Mouse (Mus musculus): Measurements from ENCODE around the gene Hk2.

DNA sequence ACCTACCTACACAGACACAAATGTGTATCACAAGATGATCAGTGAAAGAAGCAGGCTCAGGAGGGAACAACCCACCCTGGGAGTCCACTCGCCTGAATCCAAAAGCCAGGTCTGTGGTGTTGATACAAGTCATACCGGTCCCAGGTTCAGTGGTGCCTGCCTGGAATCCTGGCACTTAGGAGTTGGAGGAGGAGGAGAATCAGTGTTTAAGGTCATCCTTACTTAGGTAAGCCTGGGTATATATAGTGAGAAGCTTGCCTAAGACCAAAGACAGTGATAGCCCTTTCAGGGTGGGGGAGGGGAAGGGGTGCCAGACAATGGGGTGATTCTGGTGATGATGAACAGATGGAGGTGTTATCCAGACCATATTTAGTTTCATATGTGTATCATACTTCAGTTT is 9.0 kb downstream of the Hk2 start:
- no peak for TF ChIP-seq EP300 (IDR thresholded peaks at IDR 0.05; ENCODE audit: insufficient read depth, low read depth, low read length)
- TF ChIP-seq POLR2A (IDR thresholded peaks at IDR 0.05; ENCODE audit: insufficient read depth, low read length), result no peak

All from ES-Bruce4 (cell line).